Mouse (Mus musculus) lung, adult 2 months (tissue): Measurements from ENCODE around the gene Rae1.

Experiments used
- CTCF ChIP-seq: fragments of 200-500 bp; IDR thresholded peaks from 2 replicates; pipeline ENCODE4 v1.5.1; 2011; ENCODE audit warnings: mild to moderate bottlenecking, low read length, control low read depth; ENCODE audit not compliant: insufficient read depth
- POLR2A ChIP-seq: fragments of 200-500 bp; IDR thresholded peaks from 2 replicates; pipeline ENCODE4 v1.6.1; 2011; ENCODE audit warnings: low read depth, mild to moderate bottlenecking, control low read depth, low read length, borderline replicate concordance; ENCODE audit errors: extremely low read depth

GRCm38 (mm10) chr2:173017940-173018339, 18.0 kb downstream of the Rae1 start:
- TF ChIP-seq CTCF = no peak
- TF ChIP-seq POLR2A = no peak
